Mouse (Mus musculus): ENCODE measurements around the gene Atrn. TPM values are rescaled to one million over a fixed set of nuclear protein-coding genes. Genes with fewer than 3 reads are reported as not detected.

Atrn gene
- 4.7 and 5.3 TPM in 2 replicates for polyA plus RNA-seq (2012; rRNA removed)

GRCm38 (mm10) chr2:130905751-130906583 is at the start of gene Atrn, which contains the start of gene 4930402H24Rik:
Atrn (plus strand) TSS chr2:130906495.
4930402H24Rik (minus strand) TSS chr2:130906406.
- Histone ChIP-seq H3K36me3 (ENCODE audit: control insufficient read depth, insufficient read depth, low read length) (no peaks in the 10 kb centered on the region), H3K27ac (ENCODE audit: insufficient read depth, low read length) (peak within 1 kb of the TSS; percentile 44; the same call in 1 of the 2 replicates), H3K27me3 (ENCODE audit: control insufficient read depth, insufficient read depth, low read length) (no peaks in the 10 kb centered on the region), H3K4me3 (ENCODE audit: extremely low read depth, insufficient read depth, insufficient read length) (peak within 1 kb of the TSS; percentile 78), H3K4me1 (ENCODE audit: control insufficient read depth, insufficient read depth, insufficient read length) (peaks cover 8% of the 10 kb centered on the region)
- TF ChIP-seq POLR2A (IDR thresholded peaks at IDR 0.05; ENCODE audit: low read depth, low read length) (peak; percentile 38; the same call in 1 of the 2 replicates), CTCF (IDR thresholded peaks at IDR 0.05; ENCODE audit: extremely low read depth, insufficient read depth, insufficient read length, insufficient replicate concordance) (no peak)
- DNase-seq (ENCODE audit: low read depth in 1 of 2, low spot score in 2 of 2): peak; percentile 79 to 93
- WGBS: 5% methylated on average over 49 of the region's 50 CpGs

GRCm38 (mm10) chr2:130862091-130862490 is 44.2 kb upstream of the Atrn start:
- no peaks in the 10 kb centered on the region for H3K4me1 ChIP-seq (ENCODE audit: control insufficient read depth, insufficient read depth, insufficient read length)
- no peaks in the 10 kb centered on the region for H3K36me3 ChIP-seq (ENCODE audit: control insufficient read depth, insufficient read depth, low read length)
- H3K27ac ChIP-seq (ENCODE audit: insufficient read depth, low read length): no peak overlapping the region
- WGBS: 80% methylated on average over 3 of the region's 3 CpGs
- no peak for DNase-seq (ENCODE audit: low read depth in 1 of 2, low spot score in 2 of 2)
- H3K4me3 ChIP-seq (ENCODE audit: extremely low read depth, insufficient read depth, insufficient read length): no peak overlapping the region
- H3K27me3 ChIP-seq (ENCODE audit: control insufficient read depth, insufficient read depth, low read length): no peaks in the 10 kb centered on the region
- TF ChIP-seq CTCF (IDR thresholded peaks at IDR 0.05; ENCODE audit: extremely low read depth, insufficient read depth, insufficient read length, insufficient replicate concordance) (no peak), POLR2A (IDR thresholded peaks at IDR 0.05; ENCODE audit: low read depth, low read length) (no peak)

- Histone ChIP-seq H3K4me1 (ENCODE audit: control insufficient read depth, insufficient read depth, insufficient read length) (no peaks in the 10 kb centered on the region), H3K27ac (ENCODE audit: insufficient read depth, low read length) (no peak overlapping the region), H3K36me3 (ENCODE audit: control insufficient read depth, insufficient read depth, low read length) (no peaks in the 10 kb centered on the region), H3K27me3 (ENCODE audit: control insufficient read depth, insufficient read depth, low read length) (no peaks in the 10 kb centered on the region), H3K4me3 (ENCODE audit: extremely low read depth, insufficient read depth, insufficient read length) (no peak overlapping the region)
- no peak for TF ChIP-seq POLR2A (IDR thresholded peaks at IDR 0.05; ENCODE audit: low read depth, low read length)
- 95% methylated on average over 5 of the region's 5 CpGs for WGBS
- DNase-seq (ENCODE audit: low read depth in 1 of 2, low spot score in 2 of 2): no peak
These were observed 35.4 kb upstream of the Atrn start for GRCm38 (mm10) chr2:130870916-130871315.

- 83% methylated on average over 3 of the region's 3 CpGs for WGBS
- DNase-seq (ENCODE audit: low read depth in 1 of 2, low spot score in 2 of 2): no peak
These were observed 28.9 kb upstream of the Atrn start for GRCm38 (mm10) chr2:130877376-130877775.

GRCm38 (mm10) chr2:130886983-130887382 is 19.3 kb upstream of the Atrn start:
- no peak overlapping the region for H3K27ac ChIP-seq (ENCODE audit: insufficient read depth, low read length)
- DNase-seq (ENCODE audit: low read depth in 1 of 2, low spot score in 2 of 2): no peak
- no peak overlapping the region for H3K4me3 ChIP-seq (ENCODE audit: extremely low read depth, insufficient read depth, insufficient read length)
- H3K36me3 ChIP-seq (ENCODE audit: control insufficient read depth, insufficient read depth, low read length): no peaks in the 10 kb centered on the region
- TF ChIP-seq POLR2A (IDR thresholded peaks at IDR 0.05; ENCODE audit: low read depth, low read length) (no peak), CTCF (IDR thresholded peaks at IDR 0.05; ENCODE audit: extremely low read depth, insufficient read depth, insufficient read length, insufficient replicate concordance) (no peak)
- H3K4me1 ChIP-seq (ENCODE audit: control insufficient read depth, insufficient read depth, insufficient read length): no peaks in the 10 kb centered on the region
- H3K27me3 ChIP-seq (ENCODE audit: control insufficient read depth, insufficient read depth, low read length): no peaks in the 10 kb centered on the region

More at GRCm38 (mm10) chr2:130877376-130877775, 28.9 kb upstream of the Atrn start:
- TF ChIP-seq POLR2A (IDR thresholded peaks at IDR 0.05; ENCODE audit: low read depth, low read length) (no peak), CTCF (IDR thresholded peaks at IDR 0.05; ENCODE audit: extremely low read depth, insufficient read depth, insufficient read length, insufficient replicate concordance) (no peak)
- no peak overlapping the region for H3K27ac ChIP-seq (ENCODE audit: insufficient read depth, low read length)
- H3K4me1 ChIP-seq (ENCODE audit: control insufficient read depth, insufficient read depth, insufficient read length): no peaks in the 10 kb centered on the region
- H3K36me3 ChIP-seq (ENCODE audit: control insufficient read depth, insufficient read depth, low read length): no peaks in the 10 kb centered on the region
- no peak overlapping the region for H3K4me3 ChIP-seq (ENCODE audit: extremely low read depth, insufficient read depth, insufficient read length)
- no peaks in the 10 kb centered on the region for H3K27me3 ChIP-seq (ENCODE audit: control insufficient read depth, insufficient read depth, low read length)

- Histone ChIP-seq H3K4me1 (ENCODE audit: control insufficient read depth, insufficient read depth, insufficient read length) (no peaks in the 10 kb centered on the region), H3K27me3 (ENCODE audit: control insufficient read depth, insufficient read depth, low read length) (no peaks in the 10 kb centered on the region), H3K36me3 (ENCODE audit: control insufficient read depth, insufficient read depth, low read length) (no peaks in the 10 kb centered on the region), H3K27ac (ENCODE audit: insufficient read depth, low read length) (no peak overlapping the region), H3K4me3 (ENCODE audit: extremely low read depth, insufficient read depth, insufficient read length) (no peak overlapping the region)
- 55% methylated on average over 1 of the region's 1 CpGs for WGBS
- DNase-seq (ENCODE audit: low read depth in 1 of 2, low spot score in 2 of 2): no peak
- TF ChIP-seq CTCF (IDR thresholded peaks at IDR 0.05; ENCODE audit: extremely low read depth, insufficient read depth, insufficient read length, insufficient replicate concordance) (no peak), POLR2A (IDR thresholded peaks at IDR 0.05; ENCODE audit: low read depth, low read length) (no peak)
These were observed 18.8 kb upstream of the Atrn start for GRCm38 (mm10) chr2:130887456-130887855.

GRCm38 (mm10) chr2:130896944-130897343 is 9.4 kb upstream of the Atrn start:
- H3K4me3 ChIP-seq (ENCODE audit: extremely low read depth, insufficient read depth, insufficient read length): no peak overlapping the region
- H3K27ac ChIP-seq (ENCODE audit: insufficient read depth, low read length): no peak overlapping the region
- H3K27me3 ChIP-seq (ENCODE audit: control insufficient read depth, insufficient read depth, low read length): no peaks in the 10 kb centered on the region
- WGBS: 96% methylated on average over 2 of the region's 2 CpGs
- H3K36me3 ChIP-seq (ENCODE audit: control insufficient read depth, insufficient read depth, low read length): no peaks in the 10 kb centered on the region
- TF ChIP-seq POLR2A (IDR thresholded peaks at IDR 0.05; ENCODE audit: low read depth, low read length): no peak
- no peak for TF ChIP-seq CTCF (IDR thresholded peaks at IDR 0.05; ENCODE audit: extremely low read depth, insufficient read depth, insufficient read length, insufficient replicate concordance)
- no peak for DNase-seq (ENCODE audit: low read depth in 1 of 2, low spot score in 2 of 2)
- no peaks in the 10 kb centered on the region for H3K4me1 ChIP-seq (ENCODE audit: control insufficient read depth, insufficient read depth, insufficient read length)
